Mouse (Mus musculus): ENCODE measurements around the gene Dmpk.

- TF ChIP-seq POLR2A (IDR thresholded peaks at IDR 0.05; ENCODE audit: low read depth, low read length) (no peak), CTCF (IDR thresholded peaks at IDR 0.05; ENCODE audit: extremely low read depth, insufficient read depth, insufficient read length, insufficient replicate concordance) (peak; percentile 24; the same call in 1 of the 2 replicates)
Observed at GRCm38 (mm10) chr7:19054047-19054776, 29.4 kb upstream of the Dmpk start, which contains the start of gene Rsph6a.
